Mouse (Mus musculus) hindbrain, embryonic 16.5 days (tissue): Measurements from ENCODE around the gene Pou2f1. TPM values are rescaled to one million over a fixed set of nuclear protein-coding genes. Genes with fewer than 3 reads are reported as not detected.

Source experiments
- ATAC-seq: fragments of 200-750 bp; cut with Nextera tagmentation; 2 replicates; pipeline ENCODE4 v1.8.0; 2017; ENCODE audit warnings: moderate TSS enrichment, moderate library complexity
- H3K27ac ChIP-seq: fragments of 300-500 bp; sonication (generic); 2 replicates; pipeline ENCODE4 v1.5.1; 2014; ENCODE audit warnings: low read depth, mild to moderate bottlenecking, control low read depth, low read length, moderate library complexity
- H3K27me3 ChIP-seq: fragments of 300-500 bp; sonication (generic); replicated peaks from 2 replicates; pipeline ENCODE4 v1.6.1; 2014; ENCODE audit warnings: low read length; ENCODE audit not compliant: control insufficient read depth, insufficient read depth
- H3K36me3 ChIP-seq: fragments of 300-500 bp; sonication (generic); 2 replicates; pipeline ENCODE4 v1.6.1; 2014; ENCODE audit warnings: mild to moderate bottlenecking, low read length, moderate library complexity, mixed read lengths; ENCODE audit not compliant: control insufficient read depth, insufficient read depth
- H3K4me1 ChIP-seq: fragments of 300-500 bp; sonication (generic); 2 replicates; pipeline ENCODE4 v1.6.1; 2014; ENCODE audit warnings: low read depth, low read length; ENCODE audit not compliant: control insufficient read depth, insufficient read depth
- H3K4me2 ChIP-seq: fragments of 300-500 bp; sonication (generic); 2 replicates; pipeline ENCODE4 v1.6.1; 2014; ENCODE audit warnings: mild to moderate bottlenecking, low read length, control low read depth, moderate library complexity
- H3K4me3 ChIP-seq: fragments of 300-500 bp; sonication (generic); 2 replicates; pipeline ENCODE4 v1.5.1; 2014; ENCODE audit warnings: mild to moderate bottlenecking, low read length, control low read depth, moderate library complexity
- H3K9ac ChIP-seq: fragments of 300-500 bp; sonication (generic); 2 replicates; pipeline ENCODE4 v1.6.1; 2014; ENCODE audit warnings: low read depth, mild to moderate bottlenecking, control low read depth, low read length, moderate library complexity
- H3K9me3 ChIP-seq: fragments of 300-500 bp; sonication (generic); 2 replicates; pipeline ENCODE4 v1.6.1; 2014; ENCODE audit warnings: mild to moderate bottlenecking, low read length, moderate library complexity; ENCODE audit not compliant: control insufficient read depth
- WGBS: fragments of 180-500 bp; shearing (Covaris S2); extraction: QIAGEN DNeasy Blood & Tissue Kit; methylation state at CpG from one replicate; pipeline ENCODE4 v1.1.7; 2014; 5-methylcytosine and 5-hydroxymethylcytosine counted together
- polyA plus RNA-seq: library from polyadenylated mRNA; unstranded; fragments of >200 nt; fragmentation: Nextera tagmentation; extraction: Ambion mirVana; gene quantifications from 2 replicates; pipeline ENCODE4 v1.2.1, GENCODE M21; 2015

The Pou2f1 gene
- polyA plus RNA-seq, 1 experiment from 2014 or later = 14.3 TPM

- ATAC-seq = no peak
- WGBS = 49% methylated on average over 9 of the region's 9 CpGs
These were observed 146.5 kb downstream of the Pou2f1 start for GRCm38 (mm10) chr1:165855759-165856545.

GRCm38 (mm10) chr1:165853729-165854420 lies 148.6 kb downstream of the Pou2f1 start:
- Histone ChIP-seq H3K4me2 (no peak overlapping the region), H3K9ac (no peak overlapping the region), H3K4me1 (no peaks in the 10 kb centered on the region), H3K27ac (no peak overlapping the region), H3K27me3 (no peaks in the 10 kb centered on the region), H3K4me3 (no peak overlapping the region), H3K36me3 (no peaks in the 10 kb centered on the region), H3K9me3 (no peaks in the 10 kb centered on the region)
- ATAC-seq = peak; percentile 21; the same call in 1 of the 2 replicates
- 64% methylated on average over 10 of the region's 10 CpGs for WGBS

More at GRCm38 (mm10) chr1:165855759-165856545, 146.5 kb downstream of the Pou2f1 start:
- Histone ChIP-seq H3K9ac (no peak overlapping the region), H3K4me2 (no peak overlapping the region), H3K27me3 (no peaks in the 10 kb centered on the region), H3K9me3 (no peaks in the 10 kb centered on the region), H3K36me3 (no peaks in the 10 kb centered on the region), H3K27ac (no peak overlapping the region), H3K4me3 (no peak overlapping the region), H3K4me1 (no peaks in the 10 kb centered on the region)

- ATAC-seq = no peak
- Histone ChIP-seq H3K4me1 (no peaks in the 10 kb centered on the region), H3K9ac (no peak overlapping the region), H3K27ac (no peak overlapping the region), H3K27me3 (no peaks in the 10 kb centered on the region), H3K4me2 (no peak overlapping the region), H3K36me3 (no peaks in the 10 kb centered on the region), H3K4me3 (no peak overlapping the region), H3K9me3 (no peaks in the 10 kb centered on the region)
- 61% methylated on average over 4 of the region's 4 CpGs for WGBS
These were observed 149.3 kb downstream of the Pou2f1 start for GRCm38 (mm10) chr1:165853131-165853721.

GRCm38 (mm10) chr1:165852131-165852530 lies 150.3 kb downstream of the Pou2f1 start:
- Histone ChIP-seq H3K36me3 (no peaks in the 10 kb centered on the region), H3K27me3 (no peaks in the 10 kb centered on the region), H3K9me3 (no peaks in the 10 kb centered on the region), H3K9ac (no peak overlapping the region), H3K4me1 (no peaks in the 10 kb centered on the region), H3K4me2 (no peak overlapping the region), H3K4me3 (no peak overlapping the region), H3K27ac (no peak overlapping the region)
- WGBS = 48% methylated on average over 5 of the region's 5 CpGs
- ATAC-seq = no peak

- Histone ChIP-seq H3K36me3 (no peaks in the 10 kb centered on the region), H3K27me3 (peaks cover 10% of the 10 kb centered on the region), H3K9me3 (no peaks in the 10 kb centered on the region), H3K4me2 (no peak overlapping the region), H3K27ac (no peak overlapping the region), H3K4me1 (peaks cover 8% of the 10 kb centered on the region), H3K9ac (no peak overlapping the region), H3K4me3 (no peak overlapping the region)
- WGBS = 86% methylated on average over 17 of the region's 17 CpGs
- no peak for ATAC-seq
These were observed 152.7 kb downstream of the Pou2f1 start for GRCm38 (mm10) chr1:165849458-165850445.

- WGBS = 69% methylated on average over 4 of the region's 4 CpGs
These were observed 153.6 kb downstream of the Pou2f1 start for GRCm38 (mm10) chr1:165848881-165849280.

GRCm38 (mm10) chr1:165848417-165848816 lies 154.1 kb downstream of the Pou2f1 start:
- peaks cover 13% of the 10 kb centered on the region for H3K27me3 ChIP-seq
- H3K4me3 ChIP-seq = no peak overlapping the region
- H3K9me3 ChIP-seq = no peaks in the 10 kb centered on the region
- no peak overlapping the region for H3K9ac ChIP-seq
- H3K4me1 ChIP-seq = peaks cover 13% of the 10 kb centered on the region
- ATAC-seq = no peak
- H3K36me3 ChIP-seq = no peaks in the 10 kb centered on the region
- H3K27ac ChIP-seq = no peak overlapping the region
- H3K4me2 ChIP-seq = no peak overlapping the region
- WGBS = 85% methylated on average over 8 of the region's 8 CpGs

More at GRCm38 (mm10) chr1:165848881-165849280, 153.6 kb downstream of the Pou2f1 start:
- Histone ChIP-seq H3K4me1 (peaks cover 13% of the 10 kb centered on the region), H3K4me3 (no peak overlapping the region), H3K4me2 (no peak overlapping the region), H3K9ac (no peak overlapping the region), H3K27me3 (peaks cover 13% of the 10 kb centered on the region), H3K27ac (no peak overlapping the region), H3K9me3 (no peaks in the 10 kb centered on the region), H3K36me3 (no peaks in the 10 kb centered on the region)
- no peak for ATAC-seq

- Histone ChIP-seq H3K4me3 (peak overlapping the region; percentile 51), H3K27ac (no peak overlapping the region), H3K9ac (peak overlapping the region; percentile 64), H3K27me3 (peaks cover 13% of the 10 kb centered on the region), H3K9me3 (no peaks in the 10 kb centered on the region), H3K36me3 (no peaks in the 10 kb centered on the region), H3K4me2 (peak overlapping the region; percentile 100), H3K4me1 (peaks cover 21% of the 10 kb centered on the region)
- 11% methylated on average over 14 of the region's 14 CpGs for WGBS
- 0 out of 2 replicates have a peak, but pooled peaks have one; percentile 9 for ATAC-seq
These were observed 157.1 kb downstream of the Pou2f1 start for GRCm38 (mm10) chr1:165845366-165845765.
